9 mouse cellular contexts compared by ENCODE assay signal in genomic region chr7:44983944-44984832, GRCm38 (mm10). TPM values are rescaled to one million over a fixed set of nuclear protein-coding genes. Genes with fewer than 3 reads are reported as not detected.
DNase-seq lines count a peak whose midpoint lies in the region; ATAC-seq lines count a peak whose summit lies in the region.
"Had no signal": no experiment of that assay in that cellular context is flagged by ENCODE, and none has a peak within 500 bp of the region (broad histone marks: within the 10 kb centered on the region; RNA-seq: fewer than 3 reads in every experiment).

No protein-coding gene starts in this region.

- peaks cover 36% of the 10 kb centered on the region for H3K36me3 ChIP-seq in heart, embryonic 15.5 days
- peaks cover 43% of the 10 kb centered on the region for H3K36me3 ChIP-seq in embryonic facial prominence, embryonic 13.5 days
- H3K36me3 ChIP-seq in midbrain, embryonic 16.5 days (ENCODE audit: control insufficient read depth, insufficient read depth, low read length) = peaks cover 20% of the 10 kb centered on the region

- 63% methylated on average over 7 of the region's 7 CpGs for WGBS in heart, embryonic 15.5 days
- 67% methylated on average over 7 of the region's 7 CpGs for WGBS in embryonic facial prominence, embryonic 13.5 days
- 54% methylated on average over 7 of the region's 7 CpGs for WGBS in midbrain, embryonic 16.5 days

- intact Hi-C loops in heart, postnatal 25 days (cut with DNase I) = loop anchor here (2.0 to 5.0 kb wide), 2 partner anchors 38 to 85 kb away; no protein-coding TSS in a partner anchor

- H3K4me1 ChIP-seq in heart, embryonic 15.5 days (replicated peaks) = peaks cover 37% of the 10 kb centered on the region
- peaks cover 33% of the 10 kb centered on the region for H3K4me1 ChIP-seq in embryonic facial prominence, embryonic 13.5 days
- peaks cover 33% of the 10 kb centered on the region for H3K4me1 ChIP-seq in midbrain, embryonic 16.5 days (ENCODE audit: control insufficient read depth, insufficient read depth, low read length)

- H3K9ac ChIP-seq in heart, embryonic 15.5 days = no peak overlapping the region
- peak overlapping the region; percentile 99 for H3K9ac ChIP-seq in embryonic facial prominence, embryonic 13.5 days
- H3K9ac ChIP-seq in midbrain, embryonic 16.5 days (ENCODE audit: low read depth, low read length) = 0 out of 2 replicates have a peak overlapping the region, but pooled peaks have one; percentile 32

- 0 out of 2 replicates have a peak overlapping the region, but pooled peaks have one; percentile 100 for H3K4me3 ChIP-seq in heart, embryonic 15.5 days
- H3K4me3 ChIP-seq in embryonic facial prominence, embryonic 13.5 days = peak overlapping the region; percentile 97
- peak overlapping the region; percentile 76 for H3K4me3 ChIP-seq in midbrain, embryonic 16.5 days (ENCODE audit: low read depth, low read length)

- no peak for ATAC-seq in heart, embryonic 15.5 days (replicated peaks; ENCODE audit: insufficient number of reproducible peaks, insufficient read depth, low FRiP score, low read depth)
- ATAC-seq in embryonic facial prominence, embryonic 13.5 days (ENCODE audit: insufficient number of reproducible peaks, insufficient read depth, low FRiP score, low TSS enrichment, low read depth) = no peak
- no peak for ATAC-seq in midbrain, embryonic 16.5 days
- no peak for ATAC-seq in cerebellum, adult (ENCODE audit: insufficient number of reproducible peaks, low FRiP score, low TSS enrichment)

- peak overlapping the region; percentile 74 for H3K4me2 ChIP-seq in heart, embryonic 15.5 days
- H3K4me2 ChIP-seq in embryonic facial prominence, embryonic 13.5 days = peak overlapping the region; percentile 67
- H3K4me2 ChIP-seq in midbrain, embryonic 16.5 days (ENCODE audit: low read length) = peak overlapping the region; percentile 75

- no peaks in the 10 kb centered on the region for H3K27me3 ChIP-seq in heart, embryonic 15.5 days
- no peaks in the 10 kb centered on the region for H3K27me3 ChIP-seq in embryonic facial prominence, embryonic 13.5 days
- H3K27me3 ChIP-seq in midbrain, embryonic 16.5 days (ENCODE audit: control insufficient read depth, insufficient read depth, low read depth, low read length) = no peaks in the 10 kb centered on the region

- no peak for DNase-seq in heart, postnatal 25 days (ENCODE audit: low spot score)
- peak; percentile 27 for DNase-seq in induced T-regulatory cell, adult 2 months (ENCODE audit: low read depth)
- DNase-seq in frontal cortex, adult 2 months (ENCODE audit: extremely low spot score in 1 of 2, low spot score in 1 of 2) = no peak
- no peak for DNase-seq in thymus, postnatal 14 days
- DNase-seq: kidney, adult 2 months had no signal

- peak overlapping the region; percentile 37 for H3K27ac ChIP-seq in heart, embryonic 15.5 days
- H3K27ac ChIP-seq in embryonic facial prominence, embryonic 13.5 days = 0 out of 2 replicates have a peak overlapping the region, but pooled peaks have one; percentile 11
- H3K27ac ChIP-seq in midbrain, embryonic 16.5 days (ENCODE audit: low read length) = peak overlapping the region; percentile 19; the same call in 1 of the 2 replicates

- H3K9me3 ChIP-seq in heart, embryonic 15.5 days (replicated peaks) = no peaks in the 10 kb centered on the region
- no peaks in the 10 kb centered on the region for H3K9me3 ChIP-seq in embryonic facial prominence, embryonic 13.5 days
- H3K9me3 ChIP-seq in midbrain, embryonic 16.5 days (replicated peaks; ENCODE audit: control insufficient read depth, low read length, poor library complexity, severe bottlenecking) = no peaks in the 10 kb centered on the region

RNA-seq across cellular contexts. Expression of gene Prmt1, which starts 2.2 kb away (rescaled TPM):
- polyA plus RNA-seq in heart, embryonic 15.5 days (2015; fragmentation: Nextera tagmentation; extraction: Ambion mirVana) = 315 and 356 TPM in 2 replicates
- 100 to 1,000 TPM; 105 to 111 TPM for total RNA-seq in heart, postnatal 25 days (2021)
- polyA plus RNA-seq in embryonic facial prominence, embryonic 13.5 days (2015; fragmentation: Nextera tagmentation; extraction: Ambion mirVana) = 534 and 684 TPM in 2 replicates
- polyA plus RNA-seq in midbrain, embryonic 16.5 days (2015; fragmentation: Nextera tagmentation; extraction: Ambion mirVana) = 671 and 697 TPM in 2 replicates
- 217 and 232 TPM in 2 replicates for polyA plus RNA-seq in frontal cortex, adult 2 months (2012; rRNA removed)

RNA-seq across cellular contexts. Expression of gene Cpt1c, which starts 9.5 kb away (rescaled TPM):
- 9.0 and 12.2 TPM in 2 replicates for polyA plus RNA-seq in heart, embryonic 15.5 days (2015; fragmentation: Nextera tagmentation; extraction: Ambion mirVana)
- total RNA-seq in heart, postnatal 25 days (2021) = 1 to 10 TPM; 2.7 to 3.1 TPM
- polyA plus RNA-seq in embryonic facial prominence, embryonic 13.5 days (2015; fragmentation: Nextera tagmentation; extraction: Ambion mirVana) = 32.0 and 39.1 TPM in 2 replicates
- 58.4 and 63.1 TPM in 2 replicates for polyA plus RNA-seq in midbrain, embryonic 16.5 days (2015; fragmentation: Nextera tagmentation; extraction: Ambion mirVana)
- 151 TPM in 2 replicates for polyA plus RNA-seq in frontal cortex, adult 2 months (2012; rRNA removed)

RNA-seq across cellular contexts. Expression of gene Irf3, which starts 13.3 kb away (rescaled TPM):
- polyA plus RNA-seq in heart, embryonic 15.5 days (2015; fragmentation: Nextera tagmentation; extraction: Ambion mirVana) = 61.6 and 76.7 TPM in 2 replicates
- total RNA-seq in heart, postnatal 25 days (2021) = 10 to 100 TPM; 28.3 to 30.9 TPM
- polyA plus RNA-seq in embryonic facial prominence, embryonic 13.5 days (2015; fragmentation: Nextera tagmentation; extraction: Ambion mirVana) = 92.0 and 99.7 TPM in 2 replicates
- 52.3 and 53.6 TPM in 2 replicates for polyA plus RNA-seq in midbrain, embryonic 16.5 days (2015; fragmentation: Nextera tagmentation; extraction: Ambion mirVana)
- polyA plus RNA-seq in frontal cortex, adult 2 months (2012; rRNA removed) = 88.4 and 88.6 TPM in 2 replicates

RNA-seq across cellular contexts. Expression of gene Bcl2l12, which starts 14.3 kb away (rescaled TPM):
- 34.5 and 35.4 TPM in 2 replicates for polyA plus RNA-seq in heart, embryonic 15.5 days (2015; fragmentation: Nextera tagmentation; extraction: Ambion mirVana)
- total RNA-seq in heart, postnatal 25 days (2021) = 10 to 100 TPM; 10.2 to 11.2 TPM
- 73.6 and 83.2 TPM in 2 replicates for polyA plus RNA-seq in embryonic facial prominence, embryonic 13.5 days (2015; fragmentation: Nextera tagmentation; extraction: Ambion mirVana)
- 7.0 and 8.3 TPM in 2 replicates for polyA plus RNA-seq in midbrain, embryonic 16.5 days (2015; fragmentation: Nextera tagmentation; extraction: Ambion mirVana)
- polyA plus RNA-seq in frontal cortex, adult 2 months (2012; rRNA removed) = 5.4 and 5.9 TPM in 2 replicates

RNA-seq across cellular contexts. Expression of gene Scaf1, which starts 32.0 kb away (rescaled TPM):
- 25.1 and 32.5 TPM in 2 replicates for polyA plus RNA-seq in heart, embryonic 15.5 days (2015; fragmentation: Nextera tagmentation; extraction: Ambion mirVana)
- 10 to 100 TPM; 45.5 to 49.7 TPM for total RNA-seq in heart, postnatal 25 days (2021)
- 38.6 and 40.2 TPM in 2 replicates for polyA plus RNA-seq in embryonic facial prominence, embryonic 13.5 days (2015; fragmentation: Nextera tagmentation; extraction: Ambion mirVana)
- 42.4 and 47.8 TPM in 2 replicates for polyA plus RNA-seq in midbrain, embryonic 16.5 days (2015; fragmentation: Nextera tagmentation; extraction: Ambion mirVana)
- polyA plus RNA-seq in frontal cortex, adult 2 months (2012; rRNA removed) = 126 and 127 TPM in 2 replicates
